Mouse (Mus musculus): ENCODE data around the gene Fnbp1l. TPM values are rescaled to one million over a fixed set of nuclear protein-coding genes. Genes with fewer than 3 reads are reported as not detected.

Fnbp1l gene
- 80.1 and 85.1 TPM in 2 replicates for polyA plus RNA-seq (2016; fragmentation: Nextera tagmentation; extraction: Ambion mirVana)

DNA sequence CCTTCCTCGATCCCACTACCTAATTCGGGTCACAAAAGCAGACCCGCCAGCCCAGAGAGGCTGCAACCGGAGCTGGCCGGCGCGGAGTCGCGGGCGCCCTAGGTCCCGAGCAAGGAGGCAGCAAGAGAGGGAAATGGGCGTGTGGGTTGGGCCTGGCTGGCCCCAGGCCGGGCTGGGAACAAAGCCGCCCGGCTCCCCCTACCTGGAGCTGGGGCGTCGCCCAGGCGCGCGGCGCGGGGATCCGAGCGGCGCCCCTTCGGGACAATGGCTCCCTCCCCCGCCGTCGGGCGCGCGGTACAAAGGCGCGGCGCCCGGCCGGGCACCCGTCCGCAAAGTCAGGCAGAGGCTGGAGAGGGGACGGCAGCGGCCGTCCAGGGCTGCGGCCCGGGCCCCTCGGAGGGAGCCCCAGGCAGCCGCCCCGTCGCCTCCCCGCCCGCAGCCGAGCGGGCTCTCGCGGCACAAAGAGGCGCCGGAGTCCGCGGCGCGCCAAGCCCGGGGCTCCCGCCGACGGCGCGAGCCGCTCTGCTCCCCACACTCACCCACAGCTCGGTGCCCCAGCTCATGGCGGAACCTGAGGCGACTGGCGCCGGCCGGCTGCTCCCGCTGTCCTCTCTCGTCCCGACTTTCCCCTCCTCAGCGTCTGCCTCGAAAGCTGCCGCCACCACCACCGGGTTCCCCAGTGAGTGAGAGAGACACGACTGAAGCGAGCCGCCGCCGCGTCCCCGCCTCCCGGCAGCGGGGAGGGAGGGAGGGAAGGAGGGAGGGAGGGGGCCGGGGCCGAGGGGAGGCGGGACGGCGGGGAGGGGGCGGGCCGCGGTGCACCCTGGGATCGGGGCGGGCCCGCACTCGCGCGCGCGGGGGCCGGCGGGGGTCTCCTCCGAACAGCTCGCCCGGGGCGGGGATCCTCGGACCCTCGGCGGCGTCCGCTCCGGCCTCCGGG is at the start of gene Fnbp1l:
Gene Fnbp1l, minus strand, starts transcription at position 725 of the 940 bp plus-strand sequence.
- under 1% methylated on average over 94 of the region's 118 CpGs for WGBS

DNA sequence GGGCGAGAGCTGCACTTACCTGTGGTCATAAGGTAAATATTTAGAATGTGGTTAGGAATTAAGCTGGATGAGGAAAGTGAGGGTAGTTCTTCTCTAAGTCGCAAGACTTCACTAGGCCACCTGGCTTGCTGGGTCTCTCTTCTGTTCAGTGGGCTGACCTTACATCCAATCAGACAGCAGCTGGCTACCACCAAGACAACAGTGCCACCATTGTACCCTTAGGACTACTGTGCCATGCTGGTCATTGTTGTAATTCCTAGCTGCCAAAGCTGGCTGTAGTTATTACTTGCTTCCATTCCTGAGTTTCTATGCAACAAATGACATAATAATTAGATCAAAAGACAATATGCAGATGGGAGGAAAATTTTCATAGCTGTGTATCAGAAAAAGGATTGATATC is 41.3 kb upstream of the Fnbp1l start:
- Histone ChIP-seq H3K4me1 (replicated peaks) (no peaks in the 10 kb centered on the region), H3K9ac (replicated peaks) (no peak overlapping the region), H3K4me2 (no peak overlapping the region), H3K27me3 (no peaks in the 10 kb centered on the region), H3K27ac (no peak overlapping the region), H3K36me3 (no peaks in the 10 kb centered on the region), H3K9me3 (0 out of 2 replicates have a peak, but pooled peaks cover 3% of the 10 kb centered on the region), H3K4me3 (replicated peaks) (no peak overlapping the region)
- no peak for ATAC-seq (ENCODE audit: insufficient number of reproducible peaks, insufficient read depth, low FRiP score, low TSS enrichment, low read depth)
- 87% methylated on average over 2 of the region's 2 CpGs for WGBS

More for the DNA sequence above, at the start of gene Fnbp1l:
- Histone ChIP-seq H3K9ac (replicated peaks) (peak within 1 kb of the TSS; percentile 98), H3K4me3 (replicated peaks) (peak within 1 kb of the TSS; percentile 96), H3K9me3 (no peaks in the 10 kb centered on the region), H3K4me1 (replicated peaks) (peaks cover 30% of the 10 kb centered on the region), H3K36me3 (no peaks in the 10 kb centered on the region), H3K4me2 (peak within 1 kb of the TSS; percentile 81), H3K27ac (peak within 1 kb of the TSS; percentile 99), H3K27me3 (no peaks in the 10 kb centered on the region)
- ATAC-seq (ENCODE audit: insufficient number of reproducible peaks, insufficient read depth, low FRiP score, low TSS enrichment, low read depth): peak; percentile 81

DNA sequence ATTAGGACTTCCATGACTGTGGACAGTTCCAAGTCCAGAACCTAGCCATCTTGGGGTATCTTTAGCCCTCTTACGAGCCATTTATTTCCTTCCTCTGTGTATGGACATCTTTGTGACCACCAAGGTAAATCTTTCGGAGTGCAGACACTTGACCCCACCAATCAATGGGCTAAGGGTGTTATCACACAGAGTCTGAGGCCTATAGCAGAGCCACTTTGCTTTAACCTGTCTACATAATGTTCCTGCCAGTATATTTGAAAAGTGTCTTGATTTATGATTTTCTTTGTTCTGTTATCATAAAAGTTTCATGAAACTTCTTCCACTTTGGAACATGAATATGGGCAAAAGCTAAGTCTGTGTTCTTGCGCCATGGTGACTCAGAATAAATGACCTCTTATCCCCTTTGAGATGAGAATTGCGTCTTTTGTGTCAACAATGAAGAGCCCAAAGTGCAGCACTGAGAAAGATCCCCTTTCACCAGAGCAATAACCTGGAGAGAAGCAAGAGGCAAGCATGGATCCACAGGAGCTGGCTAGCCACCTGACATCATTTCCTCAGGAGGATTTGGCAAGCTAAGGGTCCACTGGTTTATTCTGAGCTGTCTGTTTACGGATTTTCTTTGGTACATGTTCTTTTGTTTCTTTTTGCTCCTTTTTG is 39.9 kb upstream of the Fnbp1l start:
- 0 out of 2 replicates have a peak, but pooled peaks cover 3% of the 10 kb centered on the region for H3K9me3 ChIP-seq
- 86% methylated on average over 5 of the region's 5 CpGs for WGBS
- no peak overlapping the region for H3K27ac ChIP-seq
- no peaks in the 10 kb centered on the region for H3K27me3 ChIP-seq
- H3K4me3 ChIP-seq (replicated peaks): no peak overlapping the region
- no peak overlapping the region for H3K9ac ChIP-seq (replicated peaks)
- no peaks in the 10 kb centered on the region for H3K4me1 ChIP-seq (replicated peaks)
- no peak for ATAC-seq (ENCODE audit: insufficient number of reproducible peaks, insufficient read depth, low FRiP score, low TSS enrichment, low read depth)
- no peaks in the 10 kb centered on the region for H3K36me3 ChIP-seq
- H3K4me2 ChIP-seq: no peak overlapping the region

DNA sequence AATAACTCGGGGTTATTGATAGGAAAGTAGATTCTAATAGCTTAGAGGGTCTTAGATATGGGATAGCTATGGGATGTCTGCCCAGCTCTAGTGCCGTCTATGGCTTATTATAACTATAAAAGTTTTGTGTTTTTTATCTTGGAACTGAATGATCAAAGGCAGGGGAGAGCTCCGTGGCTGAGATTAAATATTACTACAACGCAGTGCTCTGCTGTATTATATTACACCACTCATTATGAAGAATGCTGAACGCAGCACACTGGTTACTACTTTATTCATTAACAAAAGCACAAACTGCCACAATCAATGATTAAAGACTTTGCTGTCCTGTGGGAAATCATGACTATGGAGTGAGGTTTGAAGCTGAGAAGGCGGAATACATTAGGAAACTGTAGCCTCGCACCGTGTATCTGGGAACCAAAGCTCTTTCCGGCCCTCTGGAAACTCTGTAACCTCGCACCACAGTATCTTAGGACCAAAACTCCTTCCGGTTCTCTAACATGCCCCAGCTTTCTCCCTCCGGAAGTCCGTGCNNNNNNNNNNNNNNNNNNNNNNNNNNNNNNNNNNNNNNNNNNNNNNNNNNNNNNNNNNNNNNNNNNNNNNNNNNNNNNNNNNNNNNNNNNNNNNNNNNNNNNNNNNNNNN is 27.8 kb upstream of the Fnbp1l start:
- Histone ChIP-seq H3K27me3 (no peaks in the 10 kb centered on the region), H3K4me2 (no peak overlapping the region), H3K27ac (no peak overlapping the region), H3K36me3 (no peaks in the 10 kb centered on the region), H3K9me3 (no peaks in the 10 kb centered on the region), H3K4me1 (replicated peaks) (no peaks in the 10 kb centered on the region), H3K4me3 (replicated peaks) (no peak overlapping the region), H3K9ac (replicated peaks) (no peak overlapping the region)
- ATAC-seq (ENCODE audit: insufficient number of reproducible peaks, insufficient read depth, low FRiP score, low TSS enrichment, low read depth): no peak
- 68% methylated on average over 13 of the region's 13 CpGs for WGBS

DNA sequence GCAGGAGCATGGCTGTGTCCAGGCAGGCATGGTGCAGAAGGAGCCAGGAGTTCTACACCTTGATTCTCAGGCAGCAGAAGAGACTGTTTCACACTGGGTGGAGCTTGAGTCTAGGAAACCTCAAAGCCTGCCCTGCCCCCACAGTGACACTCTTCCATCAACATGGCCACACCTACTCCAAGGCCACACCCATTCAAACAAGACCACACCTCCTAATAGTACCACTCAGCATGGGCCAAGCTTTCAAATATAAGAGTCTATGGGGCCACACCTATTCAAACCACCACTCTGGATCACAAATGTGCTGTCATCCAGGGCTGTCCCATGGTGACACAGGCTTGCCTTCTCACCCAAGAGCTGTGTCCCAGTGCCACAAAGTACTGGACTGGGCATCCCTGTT is 20.8 kb upstream of the Fnbp1l start:
- H3K4me3 ChIP-seq (replicated peaks): no peak overlapping the region
- peaks cover 7% of the 10 kb centered on the region for H3K4me1 ChIP-seq (replicated peaks)
- H3K9me3 ChIP-seq: no peaks in the 10 kb centered on the region
- no peak; the same call in 1 of the 2 replicates for ATAC-seq (ENCODE audit: insufficient number of reproducible peaks, insufficient read depth, low FRiP score, low TSS enrichment, low read depth)
- H3K27me3 ChIP-seq: no peaks in the 10 kb centered on the region
- H3K27ac ChIP-seq: no peak overlapping the region
- no peaks in the 10 kb centered on the region for H3K36me3 ChIP-seq
- no peak overlapping the region for H3K4me2 ChIP-seq
- no peak overlapping the region for H3K9ac ChIP-seq (replicated peaks)

DNA sequence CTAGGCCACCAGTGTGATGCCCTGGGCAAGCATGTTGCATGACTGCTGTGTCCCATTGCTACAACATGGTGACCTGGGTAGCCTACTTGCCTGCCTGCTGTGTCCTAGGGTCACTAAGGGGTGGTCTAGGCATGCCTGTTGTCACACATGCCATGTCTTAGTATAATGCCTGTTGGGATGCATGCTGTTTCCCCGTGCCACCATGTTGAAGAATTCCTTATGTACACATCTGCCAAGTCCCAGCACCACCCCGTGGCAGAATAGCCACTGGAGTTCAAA is 19.6 kb upstream of the Fnbp1l start:
- no peak overlapping the region for H3K27ac ChIP-seq
- no peak overlapping the region for H3K4me2 ChIP-seq
- peak; percentile 11; the same call in 1 of the 2 replicates for ATAC-seq (ENCODE audit: insufficient number of reproducible peaks, insufficient read depth, low FRiP score, low TSS enrichment, low read depth)
- WGBS: 84% methylated on average over 2 of the region's 2 CpGs
- H3K4me1 ChIP-seq (replicated peaks): peaks cover 18% of the 10 kb centered on the region
- H3K36me3 ChIP-seq: no peaks in the 10 kb centered on the region
- H3K27me3 ChIP-seq: no peaks in the 10 kb centered on the region
- H3K9me3 ChIP-seq: no peaks in the 10 kb centered on the region
- H3K9ac ChIP-seq (replicated peaks): no peak overlapping the region
- no peak overlapping the region for H3K4me3 ChIP-seq (replicated peaks)

DNA sequence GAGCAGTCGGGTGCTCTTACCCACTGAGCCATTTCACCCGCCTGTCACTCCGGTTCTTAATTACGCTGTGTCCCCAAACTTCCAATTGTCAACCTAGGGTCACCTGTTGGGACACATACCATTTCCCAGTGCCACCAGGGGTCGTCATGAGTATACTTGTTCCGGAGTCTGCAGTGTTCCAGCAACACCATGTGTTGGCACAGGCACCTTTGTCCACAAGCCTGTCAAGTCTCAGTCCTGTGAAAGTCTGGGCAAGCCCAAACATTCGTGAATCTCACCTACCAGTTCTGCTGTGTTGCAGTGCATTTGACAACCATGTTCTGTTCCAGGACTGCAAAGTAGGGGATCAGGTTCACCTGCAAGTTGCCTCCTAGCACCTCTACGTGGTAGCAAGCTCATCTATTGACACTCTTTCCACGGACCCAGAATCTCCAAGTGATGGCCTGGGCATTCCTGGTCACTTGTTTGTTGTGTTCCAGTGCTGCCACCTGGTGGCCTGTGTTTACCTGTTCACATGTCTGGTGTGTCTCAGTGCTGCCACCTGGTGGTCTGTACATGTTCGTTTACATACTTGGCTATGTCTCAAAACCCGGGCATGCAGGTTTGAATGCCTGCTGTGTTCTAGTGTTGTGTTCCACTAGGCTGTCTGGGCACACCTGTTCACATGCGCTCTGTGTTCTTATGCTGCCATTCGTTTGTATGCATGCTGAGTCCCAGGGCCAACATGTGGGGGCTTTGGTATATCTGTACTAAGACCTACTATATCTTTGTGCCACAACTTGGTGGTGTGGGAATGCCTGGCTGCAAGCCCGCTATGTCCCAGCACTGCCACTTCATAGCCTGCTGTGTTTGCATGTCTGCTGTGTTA is 19.0 kb upstream of the Fnbp1l start:
- peaks cover 18% of the 10 kb centered on the region for H3K4me1 ChIP-seq (replicated peaks)
- no peaks in the 10 kb centered on the region for H3K36me3 ChIP-seq
- ATAC-seq (ENCODE audit: insufficient number of reproducible peaks, insufficient read depth, low FRiP score, low TSS enrichment, low read depth): peak; percentile 49; the same call in 1 of the 2 replicates
- no peak overlapping the region for H3K4me3 ChIP-seq (replicated peaks)
- H3K9me3 ChIP-seq: no peaks in the 10 kb centered on the region
- 0 out of 2 replicates have a peak overlapping the region, but pooled peaks have one; percentile 15 for H3K4me2 ChIP-seq
- H3K9ac ChIP-seq (replicated peaks): no peak overlapping the region
- no peak overlapping the region for H3K27ac ChIP-seq
- 38% methylated on average over 14 of the region's 14 CpGs for WGBS
- no peaks in the 10 kb centered on the region for H3K27me3 ChIP-seq

DNA sequence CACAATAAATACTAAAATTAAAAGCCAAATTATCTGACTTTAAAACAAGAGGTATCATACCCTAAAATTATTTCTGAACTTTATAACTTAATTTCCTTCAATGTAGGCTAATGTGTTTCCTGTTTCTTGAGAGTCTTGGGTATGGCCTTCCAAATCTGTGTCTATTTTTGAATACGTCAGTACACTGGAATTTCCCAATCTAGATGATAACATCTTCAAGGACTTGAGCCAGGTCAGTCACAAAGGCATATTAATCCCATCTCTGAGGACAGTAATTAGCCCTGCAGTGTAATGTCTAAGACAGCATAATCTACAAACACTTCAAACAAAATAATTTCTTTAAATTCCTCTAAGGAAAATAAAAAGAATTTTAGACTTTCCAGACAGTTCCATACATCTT is 17.8 kb upstream of the Fnbp1l start:
- Histone ChIP-seq H3K4me2 (no peak overlapping the region), H3K9me3 (no peaks in the 10 kb centered on the region), H3K4me1 (replicated peaks) (peaks cover 18% of the 10 kb centered on the region), H3K9ac (replicated peaks) (no peak overlapping the region), H3K27ac (no peak overlapping the region), H3K4me3 (replicated peaks) (no peak overlapping the region), H3K27me3 (no peaks in the 10 kb centered on the region), H3K36me3 (no peaks in the 10 kb centered on the region)
- WGBS: 79% methylated on average over 1 of the region's 1 CpGs
- ATAC-seq (ENCODE audit: insufficient number of reproducible peaks, insufficient read depth, low FRiP score, low TSS enrichment, low read depth): no peak

DNA sequence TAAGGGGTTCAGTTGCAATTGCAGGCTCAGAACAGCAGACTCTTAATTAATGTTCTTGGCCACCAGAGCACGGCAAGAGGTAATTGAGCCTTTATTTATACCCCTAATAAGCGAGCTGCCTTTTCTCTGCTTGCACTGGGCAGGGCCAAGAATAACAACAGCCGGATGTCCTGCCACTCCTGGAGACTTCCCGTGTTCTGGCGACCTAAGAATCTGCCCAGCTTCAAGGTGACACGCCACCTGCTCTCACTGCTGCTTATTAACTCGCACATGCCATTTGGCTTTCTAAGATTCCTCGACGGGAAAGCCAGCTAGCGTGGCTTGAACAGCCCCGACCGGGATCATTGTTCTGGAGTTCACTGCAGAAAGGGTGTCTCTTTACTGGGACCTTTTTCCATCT is 15.7 kb upstream of the Fnbp1l start:
- H3K4me2 ChIP-seq: peak overlapping the region; percentile 15
- WGBS: 5% methylated on average over 12 of the region's 12 CpGs
- no peak overlapping the region for H3K9ac ChIP-seq (replicated peaks)
- no peaks in the 10 kb centered on the region for H3K27me3 ChIP-seq
- ATAC-seq (ENCODE audit: insufficient number of reproducible peaks, insufficient read depth, low FRiP score, low TSS enrichment, low read depth): no peak
- H3K27ac ChIP-seq: peak overlapping the region; percentile 59
- no peaks in the 10 kb centered on the region for H3K36me3 ChIP-seq
- peaks cover 18% of the 10 kb centered on the region for H3K4me1 ChIP-seq (replicated peaks)
- H3K4me3 ChIP-seq (replicated peaks): no peak overlapping the region
- no peaks in the 10 kb centered on the region for H3K9me3 ChIP-seq

DNA sequence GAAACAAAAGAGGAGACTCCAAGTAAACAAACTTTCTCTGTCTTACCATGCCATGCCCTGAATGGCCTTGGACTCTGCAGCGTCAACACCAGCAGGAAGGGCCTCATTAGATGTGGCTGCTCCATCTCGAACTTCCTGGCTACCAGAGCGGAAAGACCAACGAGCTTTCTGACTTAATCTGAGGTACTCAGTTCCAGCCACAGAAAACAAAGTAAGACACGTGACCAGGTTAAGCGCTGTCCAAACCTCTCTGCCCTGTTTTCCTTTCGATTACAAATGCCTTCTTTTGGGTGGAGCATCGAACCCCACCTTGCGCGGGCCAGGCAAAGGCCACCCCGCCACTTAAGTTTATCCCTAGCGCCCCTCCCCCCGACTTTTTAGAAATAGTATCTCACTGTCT is 10.1 kb upstream of the Fnbp1l start:
- 19% methylated on average over 13 of the region's 13 CpGs for WGBS
- H3K4me2 ChIP-seq: peak overlapping the region; percentile 34
- no peak overlapping the region; the same call in 1 of the 2 replicates for H3K27ac ChIP-seq
- no peak overlapping the region for H3K9ac ChIP-seq (replicated peaks)
- no peaks in the 10 kb centered on the region for H3K9me3 ChIP-seq
- H3K36me3 ChIP-seq: no peaks in the 10 kb centered on the region
- no peaks in the 10 kb centered on the region for H3K27me3 ChIP-seq
- ATAC-seq (ENCODE audit: insufficient number of reproducible peaks, insufficient read depth, low FRiP score, low TSS enrichment, low read depth): no peak
- peaks cover 10% of the 10 kb centered on the region for H3K4me1 ChIP-seq (replicated peaks)
- H3K4me3 ChIP-seq (replicated peaks): no peak overlapping the region
